Mouse (Mus musculus) lung, postnatal 0 days (tissue): Measurements from ENCODE around the gene Hoxb6. TPM values are rescaled to one million over a fixed set of nuclear protein-coding genes. Genes with fewer than 3 reads are reported as not detected.

Source experiments
- ATAC-seq: fragments of 200-750 bp; cut with Nextera tagmentation; 2 replicates; pipeline ENCODE4 v1.8.0; 2017; ENCODE audit warnings: moderate library complexity
- DNase-seq: peaks from one replicate; pipeline ENCODE4 v3.0.0-alpha.2; 2016; ENCODE audit warnings: low spot score
- H3K27ac ChIP-seq: fragments of 300-500 bp; sonication (generic); 2 replicates; pipeline ENCODE4 v1.5.1; 2014; ENCODE audit warnings: antibody characterized with exemption, mild to moderate bottlenecking, low read length, mixed read lengths
- H3K27me3 ChIP-seq: fragments of 300-500 bp; sonication (generic); replicated peaks from 2 replicates; pipeline ENCODE4 v1.6.1; 2014; ENCODE audit warnings: low read length, mixed read lengths; ENCODE audit not compliant: insufficient read depth
- H3K36me3 ChIP-seq: fragments of 300-500 bp; sonication (generic); 2 replicates; pipeline ENCODE4 v1.6.1; 2014; ENCODE audit warnings: low read length, mixed read lengths; ENCODE audit not compliant: insufficient read depth
- H3K4me1 ChIP-seq: fragments of 300-500 bp; sonication (generic); 2 replicates; pipeline ENCODE4 v1.6.1; 2014; ENCODE audit warnings: antibody characterized with exemption, low read depth, low read length, mixed read lengths; ENCODE audit not compliant: insufficient read depth
- H3K4me2 ChIP-seq: fragments of 300-500 bp; sonication (generic); replicated peaks from 2 replicates; pipeline ENCODE4 v1.6.1; 2014; ENCODE audit warnings: low read depth, mild to moderate bottlenecking, low read length, moderate library complexity, mixed read lengths
- H3K4me3 ChIP-seq: fragments of 300-500 bp; sonication (generic); 2 replicates; pipeline ENCODE4 v1.5.1; 2014; ENCODE audit warnings: low read depth, low read length
- H3K9ac ChIP-seq: fragments of 300-500 bp; sonication (generic); replicated peaks from 2 replicates; pipeline ENCODE4 v1.6.1; 2014; ENCODE audit warnings: low read depth, mild to moderate bottlenecking
- H3K9me3 ChIP-seq: fragments of 300-500 bp; sonication (generic); 2 replicates; pipeline ENCODE4 v1.6.1; 2016; ENCODE audit warnings: low read length, mixed read lengths
- CTCF ChIP-seq: IDR thresholded peaks from 2 replicates; pipeline ENCODE4 v1.5.1; 2016; ENCODE audit warnings: antibody characterized with exemption, mild to moderate bottlenecking
- EP300 ChIP-seq: IDR thresholded peaks from 2 replicates; pipeline ENCODE4 v1.6.1; 2016; ENCODE audit warnings: antibody characterized with exemption, mild to moderate bottlenecking, control low read depth
- WGBS: fragments of 180-500 bp; shearing (Covaris S2); extraction: QIAGEN DNeasy Blood & Tissue Kit; methylation state at CpG from one replicate; pipeline ENCODE4 v1.1.7; 2014; 5-methylcytosine and 5-hydroxymethylcytosine counted together
- polyA plus RNA-seq: library from polyadenylated mRNA; unstranded; fragments of >200 nt; fragmentation: Nextera tagmentation; extraction: Ambion mirVana; gene quantifications from 2 replicates; pipeline ENCODE4 v1.2.1, GENCODE M21; 2015

Gene Hoxb6
- polyA plus RNA-seq, 1 experiment from 2014 or later: 7.4 TPM

DNA sequence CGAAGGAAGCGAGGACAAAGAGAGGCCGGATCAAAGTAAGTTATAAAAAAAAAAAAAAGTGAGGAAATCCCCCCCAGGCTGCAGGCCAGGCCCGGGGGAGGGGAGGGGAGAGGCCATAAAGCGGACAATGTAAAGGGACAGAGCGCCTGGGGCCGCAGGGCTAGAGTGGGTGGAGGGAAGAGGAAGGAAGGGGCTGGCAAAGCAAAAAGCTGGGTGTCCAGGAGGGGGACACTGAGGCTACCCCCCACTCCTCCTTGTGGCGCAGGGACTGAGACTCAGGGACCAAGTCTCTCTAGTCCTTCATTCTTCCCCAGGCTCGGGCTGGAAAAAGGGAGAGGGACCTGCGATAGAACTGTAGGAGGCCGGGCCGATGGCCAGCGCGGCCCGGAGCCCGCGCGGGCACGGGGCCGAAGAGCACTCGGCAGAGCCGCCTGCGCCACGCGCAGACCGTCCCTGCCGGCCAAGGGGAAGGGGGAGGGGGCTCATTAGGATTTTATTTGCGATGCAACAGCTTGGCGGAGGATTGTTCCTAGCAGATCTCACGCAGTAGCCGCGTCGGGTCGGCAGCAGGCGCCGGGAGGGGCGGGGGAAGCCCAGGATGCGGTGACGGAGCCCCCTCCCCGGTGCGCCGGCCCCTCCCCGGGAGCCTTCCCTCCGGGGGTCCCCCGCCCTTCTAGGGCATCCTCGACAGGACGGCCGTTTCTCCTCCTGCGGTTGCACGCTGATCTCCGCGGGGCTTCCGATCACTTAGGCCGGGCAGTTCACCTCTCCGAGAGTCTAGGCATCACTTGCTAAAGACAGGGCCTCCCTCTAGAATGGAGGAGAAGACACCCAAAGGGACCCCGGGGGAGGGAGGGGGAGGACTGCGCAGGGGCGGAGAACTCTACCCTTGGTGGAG is 20.0 kb upstream of the Hoxb6 start:
- H3K27ac ChIP-seq: no peak overlapping the region
- H3K4me2 ChIP-seq: peak overlapping the region; percentile 50
- H3K4me3 ChIP-seq: peak overlapping the region; percentile 32
- under 1% methylated on average over 56 of the region's 58 CpGs for WGBS
- DNase-seq (no peak), ATAC-seq (peak; percentile 32)
- H3K4me1 ChIP-seq: peaks cover 10% of the 10 kb centered on the region; the same call in 1 of the 2 replicates
- no peaks in the 10 kb centered on the region for H3K9me3 ChIP-seq
- H3K36me3 ChIP-seq: no peaks in the 10 kb centered on the region
- peaks cover 96% of the 10 kb centered on the region for H3K27me3 ChIP-seq
- TF ChIP-seq EP300 (no peak), CTCF (no peak)
- H3K9ac ChIP-seq: no peak overlapping the region

DNA sequence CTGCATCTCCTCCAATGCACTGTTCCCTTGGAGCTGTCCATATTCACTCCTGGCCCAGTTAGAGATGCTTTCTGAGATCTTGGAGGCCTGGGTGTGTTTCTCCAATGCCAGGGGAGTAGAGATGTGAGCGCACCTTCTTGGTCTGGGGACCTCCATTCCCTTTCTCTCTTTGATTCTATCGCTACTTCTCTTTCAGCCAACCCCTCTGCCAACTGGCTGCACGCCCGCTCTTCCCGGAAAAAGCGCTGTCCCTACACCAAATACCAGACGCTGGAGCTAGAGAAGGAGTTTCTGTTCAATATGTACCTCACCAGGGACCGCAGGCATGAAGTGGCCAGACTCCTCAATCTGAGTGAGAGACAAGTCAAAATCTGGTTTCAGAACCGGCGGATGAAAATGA is 17.8 kb upstream of the Hoxb6 start:
- peaks cover 10% of the 10 kb centered on the region; the same call in 1 of the 2 replicates for H3K4me1 ChIP-seq
- no peak overlapping the region for H3K4me3 ChIP-seq
- no peak overlapping the region for H3K27ac ChIP-seq
- peaks cover 99% of the 10 kb centered on the region for H3K27me3 ChIP-seq
- no peaks in the 10 kb centered on the region for H3K36me3 ChIP-seq
- no peak overlapping the region for H3K4me2 ChIP-seq
- ATAC-seq (no peak), DNase-seq (no peak)
- TF ChIP-seq EP300 (no peak), CTCF (no peak)
- H3K9ac ChIP-seq: no peak overlapping the region
- H3K9me3 ChIP-seq: no peaks in the 10 kb centered on the region
- 8% methylated on average over 10 of the region's 10 CpGs for WGBS

DNA sequence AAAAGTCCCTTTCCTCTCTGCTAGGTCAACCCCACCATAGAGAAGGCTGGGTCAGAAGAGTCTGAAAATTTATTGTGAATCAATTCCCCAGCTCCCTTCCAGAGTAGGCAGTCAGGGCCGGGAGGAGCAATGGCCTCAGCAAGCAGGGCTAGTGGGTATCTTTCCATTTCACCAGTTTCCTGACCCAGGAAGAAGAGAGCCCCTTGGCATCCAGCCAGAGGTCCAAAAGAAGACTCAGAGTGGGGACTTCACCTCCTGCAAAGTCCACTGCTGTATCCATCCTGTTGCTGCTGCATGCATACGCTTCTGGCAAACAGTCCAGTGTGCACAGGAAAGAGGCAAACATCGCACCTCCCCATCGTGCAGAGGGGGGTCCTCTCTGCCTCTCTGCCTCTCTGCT is 16.4 kb upstream of the Hoxb6 start:
- Histone ChIP-seq H3K4me2 (no peak overlapping the region), H3K36me3 (no peaks in the 10 kb centered on the region), H3K4me1 (peaks cover 8% of the 10 kb centered on the region; the same call in 1 of the 2 replicates), H3K4me3 (no peak overlapping the region), H3K9me3 (no peaks in the 10 kb centered on the region), H3K27ac (no peak overlapping the region), H3K27me3 (peaks cover 92% of the 10 kb centered on the region), H3K9ac (no peak overlapping the region)
- TF ChIP-seq CTCF (no peak), EP300 (no peak)
- ATAC-seq (no peak), DNase-seq (no peak)
- 7% methylated on average over 4 of the region's 4 CpGs for WGBS

GRCm38 (mm10) chr11:96277151-96278044 is 14.9 kb upstream of the Hoxb6 start:
- Histone ChIP-seq H3K9me3 (no peaks in the 10 kb centered on the region), H3K4me1 (no peaks in the 10 kb centered on the region), H3K36me3 (no peaks in the 10 kb centered on the region), H3K4me3 (no peak overlapping the region), H3K9ac (no peak overlapping the region), H3K27me3 (peaks cover 87% of the 10 kb centered on the region), H3K4me2 (no peak overlapping the region), H3K27ac (no peak overlapping the region)
- WGBS: 3% methylated on average over 35 of the region's 35 CpGs
- DNase-seq: no peak
- ATAC-seq: no peak
- TF ChIP-seq EP300 (no peak), CTCF (no peak)

- no peaks in the 10 kb centered on the region for H3K9me3 ChIP-seq
- peaks cover 87% of the 10 kb centered on the region for H3K27me3 ChIP-seq
- no peak overlapping the region for H3K9ac ChIP-seq
- H3K36me3 ChIP-seq: no peaks in the 10 kb centered on the region
- no peaks in the 10 kb centered on the region for H3K4me1 ChIP-seq
- no peak overlapping the region for H3K4me3 ChIP-seq
- H3K27ac ChIP-seq: no peak overlapping the region
- ATAC-seq (no peak), DNase-seq (no peak)
- TF ChIP-seq EP300 (no peak), CTCF (no peak)
- no peak overlapping the region for H3K4me2 ChIP-seq
- 19% methylated on average over 14 of the region's 14 CpGs for WGBS
Observed at GRCm38 (mm10) chr11:96278324-96278723, 14.0 kb upstream of the Hoxb6 start.

- no peaks in the 10 kb centered on the region for H3K4me1 ChIP-seq
- peak; percentile 89 for DNase-seq
- no peaks in the 10 kb centered on the region for H3K36me3 ChIP-seq
- H3K4me2 ChIP-seq: no peak overlapping the region
- peak; percentile 80 for ATAC-seq
- peak; percentile 86 for TF ChIP-seq CTCF
- TF ChIP-seq EP300: no peak
- peaks cover 83% of the 10 kb centered on the region for H3K27me3 ChIP-seq
- under 1% methylated on average over 9 of the region's 9 CpGs for WGBS
- no peak overlapping the region for H3K4me3 ChIP-seq
- no peak overlapping the region for H3K9ac ChIP-seq
- no peak overlapping the region for H3K27ac ChIP-seq
- H3K9me3 ChIP-seq: no peaks in the 10 kb centered on the region
Observed at GRCm38 (mm10) chr11:96278773-96279172, 13.5 kb upstream of the Hoxb6 start.
